Mouse (Mus musculus) liver, postnatal 0 days (tissue): ENCODE measurements around the gene Dnaaf5.

Source experiments
- CTCF ChIP-seq: sonication (generic); IDR thresholded peaks from 2 replicates; pipeline ENCODE4 v1.5.1; 2016; ENCODE audit warnings: antibody characterized with exemption, low read depth
- EP300 ChIP-seq: IDR thresholded peaks from 2 replicates; pipeline ENCODE4 v1.6.1; 2016; ENCODE audit warnings: antibody characterized with exemption, low read depth, mild to moderate bottlenecking

DNA sequence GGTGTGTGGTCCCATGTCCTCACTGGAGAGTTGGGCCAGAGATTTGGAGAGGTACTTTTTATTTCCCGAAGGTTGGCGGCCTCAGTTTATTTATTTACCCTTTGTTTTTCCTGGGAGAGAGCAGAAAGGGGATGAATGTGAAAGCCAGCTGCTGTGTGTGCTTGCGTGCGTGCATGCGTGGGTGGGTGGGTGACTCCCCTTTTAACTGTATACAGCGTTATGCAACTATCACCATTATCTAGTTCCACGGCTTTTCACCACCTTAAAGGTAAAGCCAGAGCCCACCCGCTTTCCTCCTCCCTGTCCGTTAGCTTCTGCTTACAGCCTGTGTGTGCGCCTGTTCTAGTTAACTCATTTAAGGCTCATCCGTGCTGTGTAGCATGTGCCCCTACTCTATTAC is 52.1 kb downstream of the Dnaaf5 start:
- TF ChIP-seq CTCF (no peak), EP300 (no peak)
